ENCODE assay signal across 13 mouse cellular contexts in genomic region chr3:71702320-71702719, GRCm38 (mm10).
"Had no signal": no experiment of that assay in that cellular context is flagged by ENCODE, and none has a peak within 500 bp of the region (broad histone marks: within the 10 kb centered on the region; RNA-seq: fewer than 3 reads in every experiment).

No protein-coding gene starts in this region.

- DNase-seq: lung, adult 18-20 months; lung, embryonic 14.5 days; lung, postnatal 10 days; lung, postnatal 4 days; midbrain, embryonic 14.5 days; retina, postnatal 1 day; right cerebral cortex, adult 18-20 months; right cerebral cortex, postnatal 25 days; right cerebral cortex, postnatal 4 days; spleen, adult 18-20 months; thymus, adult 2 months; thymus, postnatal 25 days; thymus, postnatal 4 days had no signal
